Mouse (Mus musculus) ES-Bruce4 (cell line): ENCODE measurements around the gene Cers5.

ENCODE experiments used
- CTCF ChIP-seq: IDR thresholded peaks from one replicate; pipeline ENCODE4 v1.8.1; 2011; ENCODE audit warnings: low read depth, low read length
- POLR2A ChIP-seq: IDR thresholded peaks from one replicate; pipeline ENCODE4 v1.8.1; 2011; ENCODE audit warnings: low read length; ENCODE audit not compliant: insufficient read depth

- TF ChIP-seq CTCF (no peak), POLR2A (no peak)
Observed at GRCm38 (mm10) chr15:99731167-99731566, 41.5 kb downstream of the Cers5 start.
